Mouse (Mus musculus) splenic B cell, adult 2 months (primary cell): ENCODE results near the gene Hfe.
A peak's percentile ranks its signal among the peaks of the same experiment; 100 is the strongest.
"Not testable (repeated sequence)": the region's sequence is repeated elsewhere in the genome, so short reads cannot be mapped to it uniquely, and the experiment has no call there.

Source experiments
- DNase-seq: peaks from one replicate; pipeline ENCODE4 v3.0.0-alpha.2; 2011; ENCODE audit warnings: low read depth, low spot score
- H3K27me3 ChIP-seq: 2 replicates; pipeline ENCODE4 v1.6.1; 2012; ENCODE audit warnings: mild to moderate bottlenecking, low read length, moderate library complexity, mixed read lengths; ENCODE audit not compliant: control insufficient read depth, poor library complexity, insufficient read depth, severe bottlenecking
- H3K36me3 ChIP-seq: 2 replicates; pipeline ENCODE4 v1.6.1; 2012; ENCODE audit warnings: mild to moderate bottlenecking, low read length, moderate library complexity, mixed read lengths; ENCODE audit not compliant: control insufficient read depth, poor library complexity, insufficient read depth, severe bottlenecking

Gene Hfe

DNA sequence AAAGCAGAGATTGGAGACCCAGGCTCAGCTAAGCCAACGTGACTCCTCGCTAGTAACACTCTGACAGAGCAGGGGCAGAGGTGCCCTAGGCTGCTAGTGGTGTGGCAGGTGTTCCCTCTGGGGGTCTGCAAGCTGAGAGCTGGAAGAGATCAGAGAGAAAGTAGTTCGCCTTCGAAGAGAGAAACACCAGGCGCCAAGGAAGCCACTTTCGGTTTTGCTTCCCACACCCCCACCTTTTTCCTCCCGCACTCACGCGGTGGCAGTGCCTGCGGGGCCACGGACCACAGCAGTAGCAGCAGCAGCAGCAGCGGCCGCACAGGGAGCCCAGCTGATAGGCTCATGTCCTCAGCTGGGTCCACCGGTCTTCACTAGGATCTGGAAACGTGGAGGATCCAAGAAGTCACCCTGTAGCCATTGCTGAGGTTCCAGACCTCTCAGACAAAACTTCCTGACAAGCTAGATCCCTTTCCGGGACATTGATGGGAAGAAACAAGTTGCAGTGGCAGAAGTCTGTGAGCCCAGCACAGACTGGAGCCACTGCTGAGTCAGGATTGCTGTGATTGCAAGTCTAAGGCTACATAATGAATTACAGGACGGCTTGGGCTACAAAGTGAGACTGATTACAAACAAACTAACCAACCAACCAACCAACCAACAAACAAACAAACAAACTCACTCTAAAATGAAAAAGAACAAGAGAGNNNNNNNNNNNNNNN is at the start of gene Hfe:
Hfe (minus strand) TSS at position 481 of the 716 bp plus-strand sequence.
- peak; percentile 71 for DNase-seq
- H3K36me3 ChIP-seq, result no peaks in the 10 kb centered on the region
- H3K27me3 ChIP-seq, result no peaks in the 10 kb centered on the region

DNA sequence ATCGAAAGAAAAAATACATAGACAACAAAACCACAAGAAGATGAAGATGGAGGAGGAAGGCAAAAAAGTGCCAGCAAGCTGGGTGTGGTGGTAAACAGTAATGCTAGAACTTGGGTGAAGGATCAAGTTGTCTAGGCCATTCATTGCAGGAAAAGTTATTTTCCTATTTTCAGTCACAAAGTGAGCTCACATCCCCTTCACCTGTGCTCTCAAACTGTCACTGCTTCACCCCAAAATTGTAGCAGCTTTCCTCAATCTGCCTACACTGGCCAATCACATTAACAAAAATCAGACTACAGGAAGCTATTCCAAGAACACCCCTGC is 49.2 kb upstream of the Hfe start:
- H3K36me3 ChIP-seq, result no peaks in the 10 kb centered on the region
- DNase-seq, result no peak
- H3K27me3 ChIP-seq, result no peaks in the 10 kb centered on the region

DNA sequence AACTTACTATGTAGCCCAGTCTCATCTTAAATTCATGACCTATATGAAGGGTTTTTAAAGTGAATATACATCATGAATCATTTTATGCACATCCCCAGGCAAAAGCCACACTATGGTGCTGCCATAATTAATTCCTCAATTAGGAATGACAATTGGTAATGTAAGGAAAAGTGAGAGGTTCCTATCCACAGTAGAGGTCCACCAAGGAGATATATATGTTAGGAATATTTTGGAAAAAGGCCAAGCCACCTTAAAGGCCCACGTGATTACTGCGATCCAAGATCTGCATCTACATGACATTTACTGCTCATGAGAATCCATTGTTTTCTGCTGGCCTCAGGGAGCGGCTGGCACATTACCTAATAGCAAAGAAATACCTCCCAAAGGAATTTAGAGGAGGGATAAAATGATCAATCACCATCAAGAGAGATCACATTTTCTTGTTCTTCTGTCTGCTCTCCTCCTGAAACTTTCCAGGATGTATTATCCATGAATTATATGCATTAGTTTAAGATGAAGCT is 48.7 kb upstream of the Hfe start:
- Histone ChIP-seq H3K27me3 (no peaks in the 10 kb centered on the region), H3K36me3 (no peaks in the 10 kb centered on the region)
- no peak for DNase-seq

DNA sequence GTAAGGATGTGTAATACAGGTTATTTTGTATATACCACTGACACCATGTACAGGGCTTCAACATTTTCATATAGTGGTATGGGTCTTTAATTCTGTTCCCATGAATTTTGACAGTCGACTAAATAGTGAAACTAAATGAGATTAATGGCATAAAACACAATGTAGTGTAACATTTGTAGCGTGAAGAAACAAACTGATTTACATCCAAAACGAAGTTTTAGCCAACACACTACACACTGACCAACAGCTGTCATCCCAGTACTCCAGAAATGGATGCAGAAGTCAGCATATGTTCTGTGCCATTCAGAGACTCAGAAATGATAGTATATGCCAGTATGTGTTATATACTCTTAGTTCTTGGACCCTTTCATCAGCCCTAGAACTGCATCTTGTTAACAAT is 47.3 kb upstream of the Hfe start:
- Histone ChIP-seq H3K27me3 (no peaks in the 10 kb centered on the region), H3K36me3 (no peaks in the 10 kb centered on the region)
- DNase-seq, result no peak

DNA sequence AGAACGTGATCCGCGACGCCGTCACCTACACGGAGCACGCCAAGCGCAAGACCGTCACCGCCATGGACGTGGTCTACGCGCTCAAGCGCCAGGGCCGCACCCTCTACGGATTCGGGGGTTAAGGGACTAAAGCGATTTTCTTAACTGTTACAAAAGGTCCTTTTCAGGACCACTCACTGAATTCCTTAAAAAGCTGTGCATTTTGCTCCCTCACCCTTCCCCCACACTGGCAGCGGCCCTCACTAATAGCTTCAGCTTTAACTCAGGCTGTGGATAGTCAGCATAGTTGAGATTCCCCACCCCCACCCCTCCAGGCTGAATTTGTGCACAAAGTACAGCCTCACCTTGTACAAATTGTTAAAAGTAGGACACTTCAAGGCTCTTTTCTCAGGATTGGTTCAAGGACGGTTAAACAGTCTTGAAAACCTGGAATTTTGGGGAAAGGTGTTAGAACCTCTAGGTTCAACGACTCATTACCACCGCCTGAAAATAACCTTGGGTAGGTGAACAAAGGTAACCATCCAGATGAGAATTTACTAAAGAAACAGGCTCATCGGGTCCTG is 46.6 kb upstream of the Hfe start:
- DNase-seq, result peak; percentile 52
- H3K36me3 ChIP-seq, result no peaks in the 10 kb centered on the region
- H3K27me3 ChIP-seq, result no peaks in the 10 kb centered on the region

DNA sequence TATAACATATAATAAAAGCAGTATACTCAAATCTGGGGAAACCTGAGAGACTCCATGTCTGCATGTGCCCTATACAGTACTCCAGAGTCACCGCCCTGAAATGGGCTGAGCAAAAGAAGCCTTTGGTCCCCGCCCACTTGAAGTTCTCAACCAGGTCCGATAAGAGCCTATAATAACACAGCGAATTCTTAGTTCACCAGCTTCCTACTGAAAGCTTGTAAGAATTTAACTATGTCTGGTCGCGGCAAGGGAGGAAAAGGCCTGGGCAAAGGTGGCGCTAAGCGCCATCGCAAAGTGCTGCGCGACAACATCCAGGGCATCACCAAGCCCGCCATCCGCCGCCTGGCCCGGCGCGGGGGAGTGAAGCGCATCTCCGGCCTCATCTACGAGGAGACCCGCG is 46.1 kb upstream of the Hfe start, which contains the start of gene Hist1h4b:
Hist1h4b (plus strand) TSS at position 224 of the 400 bp plus-strand sequence.
- DNase-seq, result peak; percentile 95
- no peaks in the 10 kb centered on the region for H3K36me3 ChIP-seq
- no peaks in the 10 kb centered on the region for H3K27me3 ChIP-seq

DNA sequence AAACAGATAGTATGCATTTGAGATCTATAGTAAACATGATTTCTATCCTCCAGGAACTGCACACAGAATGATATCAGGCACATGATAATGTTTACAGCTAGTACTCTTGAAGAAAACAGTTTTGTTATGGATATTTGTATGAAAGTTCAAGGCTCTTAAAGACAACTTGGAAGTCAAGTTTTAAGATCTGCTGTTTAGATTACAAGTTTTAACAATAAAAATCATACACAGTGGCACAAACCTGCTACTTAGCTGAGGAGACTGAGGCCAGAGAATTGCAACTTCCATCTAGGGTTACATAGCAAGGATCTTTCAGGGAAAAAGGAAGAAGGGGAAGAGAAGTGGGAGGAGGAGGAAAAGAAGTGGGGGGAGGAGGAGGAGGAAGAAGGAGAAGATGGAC is 44.3 kb upstream of the Hfe start:
- Histone ChIP-seq H3K36me3 (no peaks in the 10 kb centered on the region), H3K27me3 (no peaks in the 10 kb centered on the region)
- DNase-seq, result no peak

DNA sequence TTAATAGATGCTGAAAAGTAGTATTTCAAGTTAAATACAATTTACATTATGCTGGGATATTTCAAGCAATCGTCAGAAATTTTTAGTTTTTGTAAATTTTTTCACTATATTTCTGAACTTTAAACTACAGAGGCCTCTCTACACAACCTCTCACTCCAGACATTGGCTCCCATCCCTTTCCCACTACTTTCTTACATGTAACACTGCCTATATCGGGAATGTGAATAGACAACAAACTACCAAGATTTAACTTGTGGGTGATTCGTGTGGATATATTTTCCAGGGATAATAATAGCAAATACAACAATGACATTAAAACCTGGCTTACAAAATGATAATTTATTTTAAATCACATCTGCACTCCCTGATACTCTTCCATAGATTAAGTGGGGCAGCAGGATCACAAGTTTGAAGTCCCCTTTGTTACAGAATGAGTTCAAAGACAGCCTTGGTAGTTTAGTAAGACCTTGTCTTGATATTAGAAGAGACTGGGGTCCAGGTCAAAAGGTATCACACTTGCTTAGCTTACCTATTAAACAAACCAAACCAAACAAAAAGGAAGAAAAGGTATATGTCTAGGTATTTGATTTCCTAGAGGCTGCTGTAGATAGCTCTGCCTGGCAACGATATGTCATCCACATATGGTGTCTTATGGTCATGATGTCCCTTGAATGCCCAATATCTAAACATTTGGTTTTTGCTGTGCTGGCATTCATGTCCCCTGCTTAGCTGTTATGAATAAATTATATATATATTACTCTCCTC is 42.8 kb upstream of the Hfe start:
- Histone ChIP-seq H3K36me3 (no peaks in the 10 kb centered on the region), H3K27me3 (no peaks in the 10 kb centered on the region)
- DNase-seq, result no peak

DNA sequence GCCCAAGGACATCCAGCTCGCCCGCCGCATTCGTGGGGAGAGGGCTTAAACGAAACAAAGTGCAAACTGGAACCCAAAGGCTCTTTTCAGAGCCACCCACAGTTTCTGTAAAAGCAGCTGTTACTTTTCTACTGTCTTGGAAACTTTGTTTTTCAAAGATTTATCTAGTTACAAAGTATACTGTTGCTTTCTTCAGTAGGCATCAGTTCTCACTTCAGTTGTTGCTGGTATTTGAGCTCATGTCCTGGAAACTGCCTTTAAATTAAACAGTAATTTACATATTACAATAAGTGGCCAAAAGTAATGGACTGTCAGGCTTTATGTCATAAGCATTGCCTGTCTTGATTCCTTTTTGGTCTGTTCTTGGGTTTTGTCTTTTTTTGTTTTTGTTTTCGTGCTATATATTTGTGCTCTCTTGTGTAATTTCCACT is 42.1 kb upstream of the Hfe start:
- no peak for DNase-seq
- H3K27me3 ChIP-seq, result no peaks in the 10 kb centered on the region
- H3K36me3 ChIP-seq, result no peaks in the 10 kb centered on the region

DNA sequence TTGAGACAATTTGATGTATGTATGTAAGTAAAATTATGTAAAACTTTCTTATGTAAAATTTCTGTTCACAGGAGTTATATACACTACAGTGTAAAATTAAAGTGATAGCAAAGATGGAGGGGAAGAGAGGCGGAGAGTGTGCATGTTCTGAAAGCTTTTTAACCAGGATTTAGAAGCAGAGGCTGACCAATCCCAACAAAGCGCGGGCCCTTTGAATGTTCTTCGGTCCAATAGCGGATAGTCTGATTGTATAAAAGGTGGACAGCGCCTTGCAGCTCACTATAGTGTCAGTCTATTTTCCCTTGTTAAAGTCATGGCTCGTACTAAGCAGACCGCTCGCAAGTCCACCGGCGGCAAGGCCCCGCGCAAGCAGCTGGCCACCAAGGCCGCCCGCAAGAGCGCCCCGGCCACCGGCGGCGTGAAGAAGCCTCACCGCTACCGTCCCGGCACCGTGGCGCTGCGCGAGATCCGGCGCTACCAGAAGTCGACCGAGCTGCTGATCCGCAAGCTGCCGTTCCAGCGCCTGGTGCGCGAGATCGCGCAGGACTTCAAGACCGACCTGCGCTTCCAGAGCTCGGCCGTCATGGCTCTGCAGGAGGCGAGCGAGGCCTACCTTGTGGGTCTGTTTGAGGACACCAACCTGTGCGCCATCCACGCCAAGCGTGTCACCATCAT is 41.5 kb upstream of the Hfe start, which contains the start of gene Hist1h3b:
Hist1h3b (plus strand) TSS at position 201 of the 675 bp plus-strand sequence.
- not testable (repeated sequence) for H3K36me3 ChIP-seq, H3K27me3 ChIP-seq
- DNase-seq, result peak; percentile 90

DNA sequence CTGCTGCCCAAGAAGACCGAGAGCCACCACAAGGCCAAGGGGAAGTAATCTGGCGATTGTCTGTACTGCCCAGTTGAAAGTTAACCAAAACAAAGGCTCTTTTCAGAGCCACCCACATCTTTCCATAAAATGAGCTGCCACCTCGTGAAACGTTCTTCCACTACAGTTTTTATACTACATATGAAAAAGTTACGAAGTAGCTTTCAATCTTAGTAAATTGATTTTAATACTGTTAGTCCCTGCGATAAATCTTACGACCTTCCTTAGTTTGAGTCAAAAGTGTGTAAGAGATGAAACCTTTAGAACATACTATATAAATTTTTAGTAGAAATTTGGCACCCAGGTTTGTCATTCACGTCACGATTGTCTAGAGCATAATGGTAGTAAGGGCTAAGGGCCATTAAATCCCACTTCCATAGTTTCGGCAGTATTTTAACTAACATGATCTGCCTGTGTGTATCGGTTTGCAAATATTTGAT is 40.9 kb upstream of the Hfe start:
- DNase-seq, result peak; percentile 47
- Histone ChIP-seq H3K27me3 (no peaks in the 10 kb centered on the region), H3K36me3 (no peaks in the 10 kb centered on the region)

DNA sequence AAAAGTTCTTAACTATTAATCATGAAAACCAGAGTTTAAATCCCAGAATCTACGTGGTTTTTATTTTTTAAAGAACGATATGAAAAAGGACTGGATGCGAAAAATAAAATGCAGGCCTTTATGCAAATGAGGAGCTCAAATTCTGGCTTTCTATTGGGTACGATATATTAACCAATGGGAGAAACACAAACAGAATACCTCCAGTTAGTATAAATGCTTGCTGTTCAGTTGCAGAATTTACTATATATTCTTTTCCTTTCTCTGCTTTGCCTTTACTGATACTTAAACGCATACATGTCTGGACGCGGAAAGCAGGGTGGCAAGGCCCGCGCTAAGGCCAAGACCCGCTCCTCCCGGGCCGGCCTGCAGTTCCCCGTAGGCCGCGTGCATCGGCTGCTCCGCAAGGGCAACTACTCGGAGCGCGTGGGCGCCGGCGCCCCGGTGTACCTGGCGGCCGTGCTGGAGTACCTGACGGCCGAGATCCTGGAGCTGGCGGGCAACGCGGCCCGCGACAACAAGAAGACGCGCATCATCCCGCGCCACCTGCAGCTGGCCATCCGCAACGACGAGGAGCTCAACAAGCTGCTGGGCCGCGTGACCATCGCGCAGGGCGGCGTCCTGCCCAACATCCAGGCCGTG is 40.3 kb upstream of the Hfe start, which contains the start of gene Hist1h2ab:
Hist1h2ab (plus strand) TSS at position 288 of the 639 bp plus-strand sequence.
- not testable (repeated sequence) for H3K27me3 ChIP-seq
- peak; percentile 80 for DNase-seq

DNA sequence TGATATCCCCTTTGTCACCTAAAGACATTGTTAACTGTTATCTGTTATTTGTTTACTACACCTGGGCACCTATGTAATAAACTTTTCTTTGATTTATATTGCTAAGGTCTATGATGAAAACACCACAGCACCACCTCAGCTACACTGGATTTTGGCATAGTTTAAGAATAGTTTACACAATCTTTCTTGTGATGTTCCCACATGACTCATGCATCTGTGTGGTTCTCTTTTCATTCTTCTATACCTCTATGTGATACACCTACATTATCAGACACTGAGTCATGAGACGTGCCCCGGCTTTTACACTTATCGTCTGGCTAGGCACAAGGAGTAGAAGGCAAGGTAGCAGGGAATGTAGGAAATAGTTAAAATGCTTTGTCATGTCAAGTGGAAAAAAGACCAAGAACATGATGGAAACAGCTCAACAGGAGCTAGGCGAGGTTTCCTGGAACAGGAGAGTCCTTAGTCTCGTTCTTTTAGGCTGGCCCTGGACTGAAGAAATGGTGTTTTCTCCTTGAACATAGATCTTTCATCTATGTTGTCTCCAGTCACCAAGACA is 39.0 kb upstream of the Hfe start:
- no peak for DNase-seq
- no peaks in the 10 kb centered on the region for H3K27me3 ChIP-seq
- H3K36me3 ChIP-seq, result no peaks in the 10 kb centered on the region

More for the DNA sequence above, 40.3 kb upstream of the Hfe start, which contains the start of gene Hist1h2ab:
- not testable (repeated sequence) for H3K36me3 ChIP-seq

DNA sequence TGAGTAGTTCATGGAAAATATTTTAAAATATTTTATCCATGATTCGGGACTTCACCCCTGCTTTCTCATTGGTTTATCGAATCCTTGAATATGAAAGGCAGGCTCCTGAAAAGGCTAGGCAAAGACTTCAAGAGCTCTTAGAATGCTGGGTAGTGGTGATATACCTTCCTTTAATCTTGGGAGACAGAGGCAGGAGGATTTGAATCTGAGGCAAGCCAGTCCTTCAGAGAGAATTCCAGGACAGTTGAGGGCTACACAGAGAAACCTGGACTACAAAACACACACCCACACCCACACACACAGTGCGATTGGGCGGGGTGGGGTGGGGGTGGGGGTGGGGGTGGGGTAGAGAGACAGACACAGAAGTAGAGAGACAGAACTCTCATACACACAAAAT is 37.2 kb upstream of the Hfe start:
- Histone ChIP-seq H3K36me3 (no peaks in the 10 kb centered on the region), H3K27me3 (no peaks in the 10 kb centered on the region)
- no peak for DNase-seq
